Mouse (Mus musculus) right cerebral cortex, adult 18-20 months (tissue): ENCODE data around the gene Tekt2.

Source experiments
- DNase-seq: peaks from one replicate; pipeline ENCODE4 v3.0.0; 2022; ENCODE audit warnings: mixed read lengths

Gene Tekt2

GRCm38 (mm10) chr4:126306827-126307226, 18.7 kb downstream of the Tekt2 start:
- DNase-seq, result no peak

DNA sequence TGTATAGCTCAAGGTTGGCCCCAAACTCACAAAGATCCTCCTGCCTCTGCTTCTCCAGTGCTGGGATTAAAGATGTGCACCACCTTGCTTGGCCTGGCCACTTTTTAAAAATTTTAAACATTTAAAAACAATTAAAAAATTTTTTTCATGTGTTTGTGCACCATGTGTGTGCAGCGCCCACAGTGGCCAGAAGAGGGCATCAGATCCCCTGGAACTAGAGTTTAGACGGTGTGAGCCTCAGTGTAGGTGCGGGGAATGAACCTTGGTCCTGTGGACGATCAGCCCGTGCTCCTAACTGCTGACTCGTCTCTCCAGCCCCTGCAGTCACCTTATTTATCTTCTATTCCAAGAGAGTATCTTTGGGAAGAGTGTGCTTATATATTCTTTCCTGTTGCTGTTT, 19.4 kb downstream of the Tekt2 start:
- DNase-seq, result no peak

GRCm38 (mm10) chr4:126305428-126305827, 20.1 kb downstream of the Tekt2 start:
- DNase-seq, result no peak

GRCm38 (mm10) chr4:126303877-126304276, 21.6 kb downstream of the Tekt2 start:
- no peak for DNase-seq

DNA sequence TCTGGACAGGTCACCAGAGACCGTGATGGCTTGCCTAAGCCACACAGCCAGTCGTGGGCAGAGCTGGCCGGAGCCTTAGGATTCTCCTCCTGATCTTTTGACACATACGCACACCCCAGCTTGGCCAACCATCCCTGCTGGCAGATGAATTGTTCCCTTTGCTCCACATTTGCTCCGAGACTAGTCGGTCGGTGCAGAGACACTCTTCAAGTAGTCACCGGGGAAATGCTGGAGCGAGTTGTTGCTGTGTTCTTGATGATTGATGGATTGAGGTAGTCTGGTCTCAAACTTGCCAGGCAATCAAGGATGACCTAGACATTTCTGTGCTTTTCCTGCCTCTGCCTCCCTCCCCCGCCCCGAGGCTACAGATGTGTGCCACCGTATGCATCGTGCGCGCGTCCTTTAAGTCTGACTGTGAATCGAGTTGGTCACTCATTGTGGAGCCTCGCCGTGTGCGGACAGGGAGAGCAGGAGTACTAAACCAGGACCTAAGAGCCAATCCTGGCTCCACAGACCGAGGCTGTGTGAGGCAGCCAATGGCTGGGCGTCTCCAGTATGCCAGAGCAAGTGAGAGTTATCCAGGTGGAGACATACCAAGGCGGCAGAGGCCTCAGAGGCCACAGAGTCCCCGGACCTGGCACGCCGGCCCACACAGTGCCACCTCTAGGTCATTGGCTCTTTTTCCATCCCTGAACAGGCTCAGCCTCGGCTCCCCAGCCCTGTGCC, 23.7 kb downstream of the Tekt2 start:
- DNase-seq, result no peak

DNA sequence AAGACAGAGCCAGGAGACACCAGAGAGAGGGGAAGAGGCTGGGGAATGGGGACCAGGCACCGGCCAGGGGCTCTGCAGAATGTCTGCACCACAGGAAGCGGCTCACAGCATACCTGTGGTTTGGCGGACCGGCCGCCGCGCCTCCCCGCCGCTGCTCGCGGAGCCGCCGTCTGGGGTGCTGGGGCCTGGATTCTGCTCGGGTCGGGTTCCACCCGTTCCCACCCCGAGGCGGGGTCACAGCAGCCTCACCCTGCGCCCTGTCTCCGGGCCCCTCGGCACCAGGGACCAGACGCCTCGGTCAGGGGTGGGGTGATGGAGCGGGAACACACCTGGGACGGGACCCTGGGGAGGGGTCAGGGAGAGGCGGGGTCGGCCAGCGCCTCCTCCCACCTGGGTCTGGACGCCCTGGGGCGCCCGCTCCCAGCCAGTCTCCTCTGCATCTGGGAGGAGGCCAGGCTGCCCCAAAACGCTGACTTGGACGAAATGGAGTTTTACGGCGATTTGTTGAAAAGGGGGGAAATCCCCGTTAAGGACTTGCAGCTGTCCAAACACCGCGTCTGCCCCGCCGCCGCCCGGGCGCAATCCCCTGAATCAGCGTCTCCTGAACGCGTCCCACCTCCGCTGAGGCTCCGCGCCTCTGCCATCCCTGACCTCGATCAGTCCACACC, 24.4 kb downstream of the Tekt2 start:
- no peak for DNase-seq

- DNase-seq, result peak; percentile 43
Observed at GRCm38 (mm10) chr4:126296617-126297101, 28.8 kb downstream of the Tekt2 start.

GRCm38 (mm10) chr4:126295937-126296336, 29.6 kb downstream of the Tekt2 start:
- DNase-seq, result no peak

- no peak for DNase-seq
Observed at GRCm38 (mm10) chr4:126295152-126295551, 30.3 kb downstream of the Tekt2 start.

GRCm38 (mm10) chr4:126291196-126291595, 34.3 kb downstream of the Tekt2 start:
- DNase-seq, result no peak

GRCm38 (mm10) chr4:126290314-126290713, 35.2 kb downstream of the Tekt2 start:
- DNase-seq, result no peak

- DNase-seq, result no peak
Observed at GRCm38 (mm10) chr4:126288085-126288666, 37.3 kb downstream of the Tekt2 start.

GRCm38 (mm10) chr4:126287302-126287995, 38.0 kb downstream of the Tekt2 start:
- DNase-seq, result no peak

GRCm38 (mm10) chr4:126286492-126286891, 39.0 kb downstream of the Tekt2 start, which contains the start of gene Col8a2:
TSS of gene Col8a2 (plus strand) at chr4:126286793.
- DNase-seq, result no peak

DNA sequence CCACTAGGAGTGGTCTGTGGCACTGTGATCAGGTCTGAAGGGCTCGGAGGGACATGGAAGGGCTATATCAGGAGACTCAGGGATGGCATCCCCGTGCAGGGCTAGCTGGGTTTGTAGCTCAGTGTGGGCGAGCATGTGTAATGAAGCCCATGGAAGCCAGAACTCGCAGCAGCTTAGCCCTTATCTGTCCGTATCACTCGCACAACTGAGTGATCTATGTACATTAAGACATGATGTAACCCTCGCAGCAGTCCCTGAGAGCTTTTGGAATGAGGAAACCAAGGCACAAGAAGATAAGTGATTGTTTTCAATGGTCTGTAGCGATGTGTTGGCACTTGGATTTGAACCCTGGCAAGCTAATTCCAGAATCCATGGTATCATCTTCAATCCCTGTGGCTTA, 41.9 kb downstream of the Tekt2 start:
- no peak for DNase-seq

DNA sequence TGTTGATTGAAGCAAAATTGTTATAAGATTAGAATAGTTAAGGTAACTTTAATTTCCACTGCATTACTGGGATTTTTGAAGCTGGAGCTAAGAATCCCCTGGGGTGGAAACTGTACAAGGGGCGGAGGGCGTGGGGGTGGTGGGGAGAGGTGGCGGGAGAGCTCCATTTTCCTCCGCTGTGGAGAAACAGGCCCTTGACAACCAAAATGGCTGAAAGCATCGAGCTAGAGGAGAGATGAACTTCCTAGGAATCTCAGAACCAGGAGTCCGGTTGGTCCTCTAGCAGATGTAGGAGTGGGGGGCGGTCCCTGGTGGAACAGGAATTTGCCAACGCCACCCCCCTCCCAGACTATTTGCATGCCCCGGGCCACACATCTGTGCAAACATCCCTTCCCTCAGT, 43.8 kb downstream of the Tekt2 start:
- DNase-seq, result no peak

DNA sequence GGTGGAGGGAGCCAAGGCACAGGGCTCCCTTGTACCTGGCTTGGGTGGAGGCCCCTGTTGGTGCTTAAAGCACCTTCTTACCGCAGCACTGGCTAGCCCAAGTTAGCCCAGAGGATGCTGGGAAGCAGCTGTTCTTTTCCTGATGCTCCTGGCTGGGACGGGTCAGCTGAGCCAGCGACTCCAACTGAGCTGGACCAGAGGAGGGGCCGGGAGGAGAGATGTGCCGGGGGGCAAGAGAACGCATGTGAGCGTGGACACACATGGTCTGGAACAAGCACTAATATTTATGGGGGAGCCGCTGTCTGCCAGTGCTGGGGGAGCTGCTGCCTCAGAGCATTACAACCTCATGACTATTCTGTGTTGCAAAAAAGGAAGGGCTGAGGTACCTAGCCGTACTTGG, 46.5 kb downstream of the Tekt2 start:
- no peak for DNase-seq

DNA sequence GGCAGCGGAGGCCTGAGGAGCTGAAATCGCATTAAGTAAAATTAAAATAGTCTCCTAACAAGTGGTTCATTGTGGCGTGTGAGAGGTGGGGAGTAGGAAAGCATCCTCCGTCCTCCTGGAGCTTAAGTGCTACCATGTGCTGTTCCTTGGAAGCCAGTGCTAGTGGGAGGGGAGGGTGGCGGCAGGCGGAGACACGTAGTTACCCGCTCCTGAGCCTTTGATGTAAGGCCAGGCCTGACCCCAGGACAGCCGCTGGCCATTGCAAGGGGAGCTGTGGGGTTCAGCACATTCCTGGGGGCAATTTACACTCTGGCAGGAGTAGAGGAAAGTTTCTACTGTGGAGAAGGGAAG, 46.9 kb downstream of the Tekt2 start:
- no peak for DNase-seq

DNA sequence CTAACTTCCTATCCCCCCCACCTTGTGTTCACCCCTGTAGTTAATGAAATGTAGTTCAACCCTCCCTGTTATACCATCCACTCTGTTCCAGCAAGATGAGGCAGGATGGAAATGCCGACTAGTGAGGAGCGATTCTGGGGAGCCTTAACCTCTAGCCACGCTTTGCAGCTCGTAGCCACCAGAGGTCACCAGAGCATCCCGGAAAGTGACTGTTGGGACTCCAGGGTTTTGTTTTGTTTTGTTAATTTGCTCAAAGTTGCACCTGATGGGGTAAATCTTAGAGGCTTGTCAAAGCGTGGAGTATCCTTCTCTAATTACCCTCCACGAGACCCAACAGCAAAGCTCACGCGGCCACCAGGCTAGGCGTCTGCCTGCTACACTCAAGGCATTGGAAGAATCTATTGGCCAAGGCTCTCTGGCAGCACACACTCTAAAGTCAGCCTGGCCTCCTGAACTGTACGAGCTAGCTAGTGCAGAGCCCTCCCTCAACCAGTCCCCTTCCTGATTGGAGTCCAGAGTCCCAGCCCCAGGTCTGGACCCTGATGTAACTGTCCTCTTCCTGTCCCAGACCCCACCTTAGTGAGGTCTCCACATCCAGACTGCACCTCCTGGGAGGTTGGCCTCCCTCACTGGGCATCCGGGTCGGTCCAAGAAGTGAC, 47.5 kb downstream of the Tekt2 start:
- DNase-seq, result no peak

DNA sequence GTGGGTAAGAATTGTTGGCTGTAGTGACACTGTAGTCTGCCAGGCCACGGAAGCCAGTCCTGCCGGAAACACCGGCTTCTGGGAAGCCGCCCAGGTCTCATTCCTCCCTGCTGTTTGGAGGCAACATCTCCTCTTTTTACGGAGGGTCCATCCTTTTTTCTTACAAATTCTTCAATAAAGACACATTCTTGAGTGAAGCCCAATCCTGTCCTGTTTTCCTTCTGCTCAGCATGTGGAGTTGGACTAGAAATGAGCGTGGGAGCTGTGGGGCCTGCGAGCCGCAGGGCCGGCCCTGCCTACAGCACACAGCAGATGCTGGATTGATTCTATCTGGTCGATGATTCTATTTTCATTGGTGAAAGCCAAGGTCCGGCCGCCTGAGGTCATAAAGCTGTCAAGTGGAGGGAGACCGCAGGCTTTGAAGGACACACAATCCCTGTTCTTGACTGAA, 49.8 kb downstream of the Tekt2 start:
- DNase-seq, result no peak

DNA sequence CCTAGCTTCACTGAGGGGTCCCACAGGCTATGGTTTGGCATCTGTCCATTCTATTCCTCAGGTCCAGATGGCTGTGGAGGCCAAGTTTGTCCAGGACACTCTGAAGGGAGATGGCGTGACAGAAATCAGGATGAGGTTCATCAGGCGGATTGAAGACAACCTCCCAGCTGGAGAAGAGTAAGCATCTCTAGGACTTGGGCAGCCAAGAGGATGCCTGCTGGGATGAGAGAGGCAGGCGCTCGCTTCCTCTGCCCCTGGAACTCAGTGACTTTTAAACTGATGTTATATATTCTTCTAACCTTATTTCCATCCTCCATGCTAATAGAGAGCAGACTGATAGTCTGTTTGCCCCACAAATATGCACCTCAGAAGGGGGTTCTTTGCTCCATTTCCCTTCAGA, 50.4 kb downstream of the Tekt2 start:
- no peak for DNase-seq

GRCm38 (mm10) chr4:126273753-126274152, 51.7 kb downstream of the Tekt2 start:
- DNase-seq, result no peak
